Mouse (Mus musculus): ENCODE results near the gene Tiam2. TPM values are rescaled to one million over a fixed set of nuclear protein-coding genes. Genes with fewer than 3 reads are reported as not detected.

The Tiam2 gene
- polyA plus RNA-seq, 1 experiment from 2014 or later: 13.8 TPM

GRCm38 (mm10) chr17:3540304-3540703 is 213.9 kb downstream of the Tiam2 start:
- ChIA-PET CTCF (interaction anchor here (1.4 kb wide), 1 partner anchor 9 kb away, joined by 4 read pairs; no protein-coding TSS in a partner anchor), POLR2A (no interaction called here)
- H3K27me3 ChIP-seq: no peaks in the 10 kb centered on the region
- in situ Hi-C loops (cut with MboI; ENCODE audit: low pct_unique_long_range_greater_than_20kb): no loop called here
- TF ChIP-seq CTCF (IDR thresholded peaks at IDR 0.05): no peak
- DNase-seq (ENCODE audit: low read depth, low spot score) (no peak), ATAC-seq (no peak)

- DNase-seq (ENCODE audit: low read depth, low spot score) (no peak), ATAC-seq (no peak)
- no peak for TF ChIP-seq CTCF (IDR thresholded peaks at IDR 0.05)
- ChIA-PET CTCF (no interaction called here), POLR2A (no interaction called here)
- in situ Hi-C loops (cut with MboI; ENCODE audit: low pct_unique_long_range_greater_than_20kb): no loop called here
- H3K27me3 ChIP-seq: no peaks in the 10 kb centered on the region
Measured at GRCm38 (mm10) chr17:3541033-3541432, 214.7 kb downstream of the Tiam2 start.

- CTCF ChIA-PET: no interaction called here
- TF ChIP-seq CTCF (IDR thresholded peaks at IDR 0.05): no peak
- DNase-seq (ENCODE audit: low read depth, low spot score) (no peak), ATAC-seq (no peak)
- POLR2A ChIA-PET: no interaction called here
- in situ Hi-C loops (cut with MboI; ENCODE audit: low pct_unique_long_range_greater_than_20kb): no loop called here
- H3K27me3 ChIP-seq: no peaks in the 10 kb centered on the region
Measured at GRCm38 (mm10) chr17:3547725-3548124, 221.4 kb downstream of the Tiam2 start.

- CTCF ChIA-PET: no interaction called here
- ATAC-seq (no peak), DNase-seq (ENCODE audit: low read depth, low spot score) (no peak)
- POLR2A ChIA-PET: interaction anchor here (0.6 kb wide), 1 partner anchor 1439 kb away, joined by 9 read pairs; no protein-coding TSS in a partner anchor
- H3K27me3 ChIP-seq: no peaks in the 10 kb centered on the region
- TF ChIP-seq CTCF (IDR thresholded peaks at IDR 0.05): no peak
- in situ Hi-C loops (cut with MboI; ENCODE audit: low pct_unique_long_range_greater_than_20kb): loop anchor here (25.0 kb wide), 2 partner anchors 1481 to 1831 kb away; no protein-coding TSS in a partner anchor
Measured at GRCm38 (mm10) chr17:3556251-3556650, 229.9 kb downstream of the Tiam2 start.

- DNase-seq (ENCODE audit: low read depth, low spot score) (peak; percentile 96), ATAC-seq (peak; percentile 98)
- CTCF ChIA-PET: interaction anchor here (1.0 to 1.3 kb wide), 2 partner anchors 11 to 18 kb away, joined by 4 read pairs; no protein-coding TSS in a partner anchor
- POLR2A ChIA-PET: interaction anchor here (1.0 to 1.2 kb wide), 2 partner anchors 26 to 40 kb away, joined by 3 to 4 read pairs; partner anchors contain the start of gene Cldn20
- in situ Hi-C loops (cut with MboI; ENCODE audit: low pct_unique_long_range_greater_than_20kb): loop anchor here (25.0 kb wide), 2 partner anchors 1480 to 1830 kb away; no protein-coding TSS in a partner anchor
- no peak for TF ChIP-seq CTCF (IDR thresholded peaks at IDR 0.05)
- H3K27me3 ChIP-seq: no peaks in the 10 kb centered on the region
Measured at GRCm38 (mm10) chr17:3557331-3558311, 231.2 kb downstream of the Tiam2 start, which contains the start of gene Tfb1m. Gene Tfb1m, minus strand, starts transcription at chr17:3557781.

- CTCF ChIA-PET: interaction anchor here (1.0 to 1.3 kb wide), 2 partner anchors 10 to 17 kb away, joined by 4 read pairs; no protein-coding TSS in a partner anchor
- POLR2A ChIA-PET: no interaction called here
- no peak for ATAC-seq
- TF ChIP-seq CTCF (IDR thresholded peaks at IDR 0.05): no peak
- H3K27me3 ChIP-seq: no peaks in the 10 kb centered on the region
- no peak for DNase-seq (ENCODE audit: low read depth, low spot score)
- in situ Hi-C loops (cut with MboI; ENCODE audit: low pct_unique_long_range_greater_than_20kb): loop anchor here (25.0 kb wide), 2 partner anchors 1479 to 1829 kb away; no protein-coding TSS in a partner anchor
Measured at GRCm38 (mm10) chr17:3558356-3558870, 232.0 kb downstream of the Tiam2 start.

GRCm38 (mm10) chr17:3560534-3560933 is 234.2 kb downstream of the Tiam2 start:
- ChIA-PET CTCF (no interaction called here), POLR2A (no interaction called here)
- ATAC-seq: no peak
- H3K27me3 ChIP-seq: no peaks in the 10 kb centered on the region
- DNase-seq (ENCODE audit: low read depth, low spot score): no peak
- peak; percentile 43 for TF ChIP-seq CTCF (IDR thresholded peaks at IDR 0.05)
- in situ Hi-C loops (cut with MboI; ENCODE audit: low pct_unique_long_range_greater_than_20kb): loop anchor here (25.0 kb wide), 2 partner anchors 1477 to 1827 kb away; no protein-coding TSS in a partner anchor

GRCm38 (mm10) chr17:3562405-3562804 is 236.0 kb downstream of the Tiam2 start:
- in situ Hi-C loops (cut with MboI; ENCODE audit: low pct_unique_long_range_greater_than_20kb): loop anchor here (25.0 kb wide), 2 partner anchors 1475 to 1825 kb away; no protein-coding TSS in a partner anchor
- ATAC-seq: no peak
- DNase-seq (ENCODE audit: low read depth, low spot score): no peak
- POLR2A ChIA-PET: no interaction called here
- H3K27me3 ChIP-seq: peaks cover 4% of the 10 kb centered on the region
- CTCF ChIA-PET: no interaction called here
- no peak for TF ChIP-seq CTCF (IDR thresholded peaks at IDR 0.05)

- H3K27me3 ChIP-seq: peaks cover 8% of the 10 kb centered on the region
- CTCF ChIA-PET: interaction anchor here (0.9 to 2.3 kb wide), 3 partner anchors 10 to 221 kb away, joined by 3 to 11 read pairs (median 6); no protein-coding TSS in a partner anchor
- DNase-seq (ENCODE audit: low read depth, low spot score): no peak
- in situ Hi-C loops (cut with MboI; ENCODE audit: low pct_unique_long_range_greater_than_20kb): loop anchor here (5.0 to 25.0 kb wide), 3 partner anchors 221 to 1816 kb away; no protein-coding TSS in a partner anchor
- peak; percentile 54 for ATAC-seq
- peak; percentile 96 for TF ChIP-seq CTCF (IDR thresholded peaks at IDR 0.05)
- POLR2A ChIA-PET: no interaction called here
Measured at GRCm38 (mm10) chr17:3570876-3571275, 244.5 kb downstream of the Tiam2 start.

Other genes starting within 250 kb of the Tiam2 start
- 45.4 TPM for gene Scaf8, start 211.6 kb upstream of the Tiam2 start, polyA plus RNA-seq (2021)
- gene Cldn20, start 206.0 kb downstream of the Tiam2 start, polyA plus RNA-seq (2021): 0.58 TPM
- 12.8 TPM for gene Tfb1m, start 231.2 kb downstream of the Tiam2 start, polyA plus RNA-seq (2021)

Data from Patski (cell line).